Mouse (Mus musculus) hindbrain, embryonic 16.5 days (tissue): ENCODE data around the gene Ucn2. TPM values are rescaled to one million over a fixed set of nuclear protein-coding genes. Genes with fewer than 3 reads are reported as not detected.

Source experiments
- ATAC-seq: fragments of 200-750 bp; cut with Nextera tagmentation; 2 replicates; pipeline ENCODE4 v1.8.0; 2017; ENCODE audit warnings: moderate TSS enrichment, moderate library complexity
- H3K27ac ChIP-seq: fragments of 300-500 bp; sonication (generic); 2 replicates; pipeline ENCODE4 v1.5.1; 2014; ENCODE audit warnings: low read depth, mild to moderate bottlenecking, control low read depth, low read length, moderate library complexity
- H3K27me3 ChIP-seq: fragments of 300-500 bp; sonication (generic); replicated peaks from 2 replicates; pipeline ENCODE4 v1.6.1; 2014; ENCODE audit warnings: low read length; ENCODE audit not compliant: control insufficient read depth, insufficient read depth
- H3K36me3 ChIP-seq: fragments of 300-500 bp; sonication (generic); 2 replicates; pipeline ENCODE4 v1.6.1; 2014; ENCODE audit warnings: mild to moderate bottlenecking, low read length, moderate library complexity, mixed read lengths; ENCODE audit not compliant: control insufficient read depth, insufficient read depth
- H3K4me1 ChIP-seq: fragments of 300-500 bp; sonication (generic); 2 replicates; pipeline ENCODE4 v1.6.1; 2014; ENCODE audit warnings: low read depth, low read length; ENCODE audit not compliant: control insufficient read depth, insufficient read depth
- H3K4me2 ChIP-seq: fragments of 300-500 bp; sonication (generic); 2 replicates; pipeline ENCODE4 v1.6.1; 2014; ENCODE audit warnings: mild to moderate bottlenecking, low read length, control low read depth, moderate library complexity
- H3K4me3 ChIP-seq: fragments of 300-500 bp; sonication (generic); 2 replicates; pipeline ENCODE4 v1.5.1; 2014; ENCODE audit warnings: mild to moderate bottlenecking, low read length, control low read depth, moderate library complexity
- H3K9ac ChIP-seq: fragments of 300-500 bp; sonication (generic); 2 replicates; pipeline ENCODE4 v1.6.1; 2014; ENCODE audit warnings: low read depth, mild to moderate bottlenecking, control low read depth, low read length, moderate library complexity
- H3K9me3 ChIP-seq: fragments of 300-500 bp; sonication (generic); 2 replicates; pipeline ENCODE4 v1.6.1; 2014; ENCODE audit warnings: mild to moderate bottlenecking, low read length, moderate library complexity; ENCODE audit not compliant: control insufficient read depth
- WGBS: fragments of 180-500 bp; shearing (Covaris S2); extraction: QIAGEN DNeasy Blood & Tissue Kit; methylation state at CpG from one replicate; pipeline ENCODE4 v1.1.7; 2014; 5-methylcytosine and 5-hydroxymethylcytosine counted together
- polyA plus RNA-seq: library from polyadenylated mRNA; unstranded; fragments of >200 nt; fragmentation: Nextera tagmentation; extraction: Ambion mirVana; gene quantifications from 2 replicates; pipeline ENCODE4 v1.2.1, GENCODE M21; 2015

Gene Ucn2
- polyA plus RNA-seq, 1 experiment from 2014 or later, result not detected

- Histone ChIP-seq H3K36me3 (no peaks in the 10 kb centered on the region), H3K27me3 (peaks cover 4% of the 10 kb centered on the region; the same call in 1 of the 2 replicates), H3K4me3 (no peak overlapping the region), H3K4me1 (no peaks in the 10 kb centered on the region), H3K4me2 (no peak overlapping the region), H3K9ac (no peak overlapping the region), H3K9me3 (no peaks in the 10 kb centered on the region), H3K27ac (no peak overlapping the region)
- no peak for ATAC-seq
- 84% methylated on average over 11 of the region's 11 CpGs for WGBS
These were observed 30.0 kb upstream of the Ucn2 start for GRCm38 (mm10) chr9:108955846-108956245.

GRCm38 (mm10) chr9:108963577-108963976 is 22.2 kb upstream of the Ucn2 start:
- Histone ChIP-seq H3K9ac (no peak overlapping the region), H3K27me3 (no peaks in the 10 kb centered on the region), H3K27ac (no peak overlapping the region), H3K4me2 (no peak overlapping the region), H3K4me1 (no peaks in the 10 kb centered on the region), H3K9me3 (no peaks in the 10 kb centered on the region), H3K36me3 (no peaks in the 10 kb centered on the region), H3K4me3 (no peak overlapping the region)
- ATAC-seq, result no peak
- 88% methylated on average over 3 of the region's 3 CpGs for WGBS

DNA sequence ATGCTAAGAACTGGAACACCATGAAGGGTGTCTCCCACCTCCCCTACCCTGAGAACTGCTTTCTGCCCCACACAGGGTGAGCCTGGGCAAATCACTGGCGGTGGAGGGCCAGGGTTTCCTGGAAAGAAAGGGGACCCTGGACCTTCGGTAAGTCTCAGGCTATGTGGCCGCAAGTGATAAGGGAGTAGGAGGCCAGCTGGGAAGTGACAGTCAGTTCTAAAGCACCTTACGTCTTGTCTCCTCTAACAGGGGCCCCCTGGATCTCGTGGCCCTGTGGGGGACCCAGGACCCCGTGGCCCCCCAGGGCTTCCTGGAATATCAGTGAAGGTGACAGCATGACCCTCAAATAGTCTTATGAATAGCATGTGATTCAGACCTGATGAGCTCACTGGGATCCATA is 21.5 kb upstream of the Ucn2 start:
- 85% methylated on average over 6 of the region's 6 CpGs for WGBS
- Histone ChIP-seq H3K9ac (no peak overlapping the region), H3K9me3 (no peaks in the 10 kb centered on the region), H3K4me2 (no peak overlapping the region), H3K4me1 (no peaks in the 10 kb centered on the region), H3K27me3 (no peaks in the 10 kb centered on the region), H3K4me3 (no peak overlapping the region), H3K27ac (no peak overlapping the region), H3K36me3 (no peaks in the 10 kb centered on the region)
- ATAC-seq, result no peak

DNA sequence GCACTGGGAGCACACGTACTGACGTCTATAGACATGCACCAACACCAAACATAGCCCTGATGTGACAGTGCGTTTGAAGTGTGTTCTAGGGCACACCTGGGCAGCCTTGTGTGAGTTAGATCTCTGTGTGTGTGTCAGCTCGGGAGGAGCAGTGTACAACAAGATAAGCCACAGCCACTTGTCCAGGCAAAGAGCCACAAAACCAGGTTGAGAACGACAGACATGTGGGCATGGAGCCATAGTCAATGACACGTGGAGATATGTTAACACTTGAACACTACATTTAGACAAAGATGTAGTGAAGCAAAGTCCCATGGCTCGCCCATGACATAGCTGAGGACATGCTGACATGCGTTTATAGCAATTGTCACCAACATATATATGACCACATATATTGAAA is 15.2 kb upstream of the Ucn2 start:
- Histone ChIP-seq H3K27me3 (no peaks in the 10 kb centered on the region), H3K4me1 (no peaks in the 10 kb centered on the region), H3K27ac (no peak overlapping the region), H3K4me3 (no peak overlapping the region), H3K36me3 (no peaks in the 10 kb centered on the region), H3K9me3 (no peaks in the 10 kb centered on the region), H3K4me2 (no peak overlapping the region), H3K9ac (no peak overlapping the region)
- ATAC-seq, result no peak
- 83% methylated on average over 8 of the region's 8 CpGs for WGBS

- no peaks in the 10 kb centered on the region for H3K36me3 ChIP-seq
- H3K9ac ChIP-seq, result no peak overlapping the region
- no peaks in the 10 kb centered on the region for H3K27me3 ChIP-seq
- no peak overlapping the region for H3K4me2 ChIP-seq
- H3K27ac ChIP-seq, result no peak overlapping the region
- H3K9me3 ChIP-seq, result no peaks in the 10 kb centered on the region
- H3K4me1 ChIP-seq, result no peaks in the 10 kb centered on the region
- 85% methylated on average over 9 of the region's 9 CpGs for WGBS
- ATAC-seq, result no peak
- no peak overlapping the region for H3K4me3 ChIP-seq
These were observed 9.3 kb upstream of the Ucn2 start for GRCm38 (mm10) chr9:108976483-108976882.

DNA sequence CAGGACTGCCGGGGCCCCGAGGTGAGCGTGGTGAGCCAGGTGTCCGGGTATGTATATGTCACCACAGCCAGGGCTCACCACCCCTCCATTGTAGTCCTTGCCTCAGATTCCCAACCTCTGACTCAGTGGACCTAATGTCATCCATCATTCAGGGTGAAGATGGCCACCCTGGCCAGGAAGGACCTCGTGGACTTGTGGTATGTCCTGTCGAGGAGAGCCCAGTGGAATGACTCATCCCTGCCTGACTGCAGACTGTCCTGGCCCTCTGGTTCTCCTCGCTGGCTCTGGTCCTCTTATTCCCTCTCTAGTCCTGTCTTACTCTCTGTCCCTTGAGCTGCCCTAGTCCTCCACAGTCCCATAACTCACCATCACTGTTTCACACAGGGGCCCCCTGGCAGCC is 7.8 kb upstream of the Ucn2 start:
- Histone ChIP-seq H3K4me2 (no peak overlapping the region), H3K27me3 (no peaks in the 10 kb centered on the region), H3K27ac (no peak overlapping the region), H3K4me3 (no peak overlapping the region), H3K9me3 (no peaks in the 10 kb centered on the region), H3K4me1 (no peaks in the 10 kb centered on the region), H3K9ac (no peak overlapping the region), H3K36me3 (no peaks in the 10 kb centered on the region)
- 87% methylated on average over 7 of the region's 7 CpGs for WGBS
- ATAC-seq, result no peak

GRCm38 (mm10) chr9:108982498-108982897 is 3.3 kb upstream of the Ucn2 start:
- no peak for ATAC-seq

DNA sequence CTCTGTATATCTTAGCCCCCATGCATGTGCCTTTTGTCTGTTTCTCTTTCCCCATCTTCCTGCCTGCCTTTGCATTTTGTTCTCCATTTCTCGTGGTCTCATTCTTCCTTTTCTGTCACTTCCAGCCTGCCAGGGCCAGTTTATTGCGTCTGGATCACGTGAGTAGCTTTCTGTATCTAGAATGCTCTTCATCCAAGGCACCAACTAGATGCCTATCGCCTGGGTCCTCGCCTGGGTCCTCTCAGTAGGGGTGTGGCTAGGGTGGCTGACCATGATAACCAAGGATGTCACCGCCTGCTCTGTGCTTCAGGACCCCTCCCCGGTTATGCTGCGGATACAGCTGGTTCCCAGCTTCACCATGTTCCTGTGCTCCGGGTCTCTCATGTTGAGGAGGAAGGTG is 2.6 kb upstream of the Ucn2 start:
- no peak overlapping the region for H3K4me3 ChIP-seq
- H3K27ac ChIP-seq, result no peak overlapping the region
- H3K9ac ChIP-seq, result no peak overlapping the region
- whole genome bisulfite sequencing, result 88% methylated on average over 9 of the region's 9 CpGs
- no peak overlapping the region for H3K4me2 ChIP-seq
- no peaks in the 10 kb centered on the region for H3K4me1 ChIP-seq
- ATAC-seq, result no peak
- H3K9me3 ChIP-seq, result no peaks in the 10 kb centered on the region
- H3K36me3 ChIP-seq, result no peaks in the 10 kb centered on the region
- no peaks in the 10 kb centered on the region for H3K27me3 ChIP-seq

More at GRCm38 (mm10) chr9:108982498-108982897, 3.3 kb upstream of the Ucn2 start:
- Histone ChIP-seq H3K4me1 (no peaks in the 10 kb centered on the region), H3K27ac (no peak overlapping the region), H3K36me3 (no peaks in the 10 kb centered on the region), H3K9ac (no peak overlapping the region), H3K4me2 (no peak overlapping the region), H3K27me3 (no peaks in the 10 kb centered on the region), H3K9me3 (no peaks in the 10 kb centered on the region), H3K4me3 (no peak overlapping the region)
- 92% methylated on average over 8 of the region's 8 CpGs for WGBS

GRCm38 (mm10) chr9:108987704-108988350 is 2.0 kb downstream of the Ucn2 start:
- H3K4me2 ChIP-seq, result no peak overlapping the region
- no peaks in the 10 kb centered on the region for H3K9me3 ChIP-seq
- H3K4me3 ChIP-seq, result no peak overlapping the region
- no peaks in the 10 kb centered on the region for H3K27me3 ChIP-seq
- H3K4me1 ChIP-seq, result peaks cover 12% of the 10 kb centered on the region
- no peaks in the 10 kb centered on the region for H3K36me3 ChIP-seq
- no peak for ATAC-seq
- no peak overlapping the region for H3K27ac ChIP-seq
- 41% methylated on average over 8 of the region's 15 CpGs for WGBS
- H3K9ac ChIP-seq, result no peak overlapping the region
